Mouse (Mus musculus): ENCODE data around the gene Asb15.

- TF ChIP-seq POLR2A (IDR thresholded peaks at IDR 0.05; ENCODE audit: low read depth, low read length), result no peak
- TF ChIP-seq CTCF (IDR thresholded peaks at IDR 0.05; ENCODE audit: borderline replicate concordance, insufficient read depth, low read length), result no peak
Observed at GRCm38 (mm10) chr6:24542393-24542792, 14.4 kb downstream of the Asb15 start.

Data from embryonic fibroblast, embryonic 13.5 days (primary cell).